ENCODE assay signal across 1 mouse cellular context in the genomic region with DNA sequence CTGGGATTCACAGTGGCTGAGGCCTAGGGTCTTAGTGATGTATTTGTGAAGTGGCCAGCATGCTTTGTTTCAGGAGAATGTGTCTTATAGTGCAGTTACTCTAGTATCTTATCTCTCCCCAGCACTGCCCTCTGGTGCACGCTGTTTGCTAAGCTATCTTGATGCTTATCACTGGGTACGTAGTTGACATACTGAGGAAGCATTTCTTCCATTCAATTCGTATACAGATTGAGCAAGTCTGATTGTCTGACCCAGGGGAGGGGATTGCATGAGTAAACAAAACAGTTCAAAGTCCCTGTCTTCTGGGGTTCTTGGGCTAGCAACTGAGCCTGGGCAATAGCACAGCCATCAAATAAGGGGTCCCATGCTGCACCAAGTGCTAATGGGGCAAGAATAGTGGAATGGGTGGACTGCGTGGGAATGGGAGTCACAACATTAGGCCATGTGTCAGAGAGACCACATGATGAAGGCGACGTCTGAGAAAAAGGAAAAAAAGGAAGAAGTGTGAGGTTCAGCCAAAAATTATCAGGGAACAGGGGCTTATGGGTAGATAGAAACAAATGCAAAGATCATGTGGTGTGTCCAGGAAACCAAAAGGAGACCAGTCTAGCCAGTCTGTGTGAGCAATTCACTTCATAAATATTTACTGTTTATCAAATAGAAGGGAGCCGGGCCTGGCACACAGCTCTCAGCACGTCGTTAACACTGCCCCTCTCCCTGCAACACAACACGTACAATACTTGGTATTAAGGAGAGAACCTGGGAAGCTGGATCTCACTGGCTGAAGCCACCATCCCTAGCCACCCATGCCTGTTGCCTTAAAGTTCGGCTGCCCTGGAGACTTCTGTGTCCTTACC.
TF ChIP-seq lines count a peak whose summit lies in the region.

No protein-coding gene starts in this region.

TF ChIP-seq in MEL, 35 proteins besides CTCF, POLR2A, EP300 and RAD21 (continued from another document):
- TF ChIP-seq CHD1 (IDR thresholded peaks at IDR 0.05; ENCODE audit: low read depth, low read length), result no peak
- TF ChIP-seq GATA1 (IDR thresholded peaks at IDR 0.05; ENCODE audit: low read depth, low read length), result peak; percentile 96
- TF ChIP-seq USF1 (IDR thresholded peaks at IDR 0.05; ENCODE audit: low read depth, low read length), result peak; percentile 84
- TF ChIP-seq MAZ (IDR thresholded peaks at IDR 0.05; ENCODE audit: low read depth, low read length), result no peak
- peak; percentile 62 for TF ChIP-seq ETS1 (IDR thresholded peaks at IDR 0.05; ENCODE audit: low read depth, low read length)
- no peak for TF ChIP-seq POLR2AphosphoS2 (IDR thresholded peaks at IDR 0.05; ENCODE audit: low read length)
- TF ChIP-seq MAX (IDR thresholded peaks at IDR 0.05; ENCODE audit: low read length), result peak; percentile 93
- TF ChIP-seq NRF1 (IDR thresholded peaks at IDR 0.05; ENCODE audit: insufficient read depth, low read depth, low read length, poor library complexity, severe bottlenecking), result no peak
- TF ChIP-seq TAL1 (IDR thresholded peaks at IDR 0.05; ENCODE audit: low read length), result peak; percentile 58
- no peak; the same call in 1 of the 2 replicates for TF ChIP-seq HCFC1 (IDR thresholded peaks at IDR 0.05; ENCODE audit: low read depth, low read length)
- TF ChIP-seq TCF12 (IDR thresholded peaks at IDR 0.05; ENCODE audit: low read depth, low read length), result peak; percentile 93
- TF ChIP-seq ZKSCAN1 (IDR thresholded peaks at IDR 0.05; ENCODE audit: low read depth, low read length), result no peak
- no peak for TF ChIP-seq E2F4 (IDR thresholded peaks at IDR 0.05; ENCODE audit: borderline replicate concordance, low read depth, low read length)
- TF ChIP-seq SIN3A (IDR thresholded peaks at IDR 0.05; ENCODE audit: low read length), result peak; percentile 43; the same call in 1 of the 2 replicates
- TF ChIP-seq MXI1 (IDR thresholded peaks at IDR 0.05; ENCODE audit: low read depth, low read length), result peak; percentile 28; the same call in 1 of the 2 replicates
- TF ChIP-seq ZMIZ1 (IDR thresholded peaks at IDR 0.05; ENCODE audit: low read depth, low read length), result no peak
- peak; percentile 49 for TF ChIP-seq MYB (IDR thresholded peaks at IDR 0.05; ENCODE audit: low read depth, low read length)
- TF ChIP-seq JUND (IDR thresholded peaks at IDR 0.05; ENCODE audit: low read depth, low read length), result no peak
- TF ChIP-seq UBTF (IDR thresholded peaks at IDR 0.05; ENCODE audit: borderline replicate concordance, insufficient read depth, low read depth, low read length), result no peak
- TF ChIP-seq CHD2 (IDR thresholded peaks at IDR 0.05; ENCODE audit: low read length), result no peak
- peak; percentile 60; the same call in 1 of the 2 replicates for TF ChIP-seq BHLHE40 (IDR thresholded peaks at IDR 0.05; ENCODE audit: borderline replicate concordance, low read depth, low read length)
- TF ChIP-seq KAT2A (conservative IDR thresholded peaks at IDR 0.05; ENCODE audit: low read depth, low read length), result no peak; the same call in 1 of the 2 replicates
- peak; percentile 58 for TF ChIP-seq ZNF384 (IDR thresholded peaks at IDR 0.05; ENCODE audit: low read depth, low read length)
- TF ChIP-seq ZC3H11A (IDR thresholded peaks at IDR 0.05; ENCODE audit: low read depth, low read length), result no peak
- TF ChIP-seq USF2 (IDR thresholded peaks at IDR 0.05; ENCODE audit: borderline replicate concordance in 1 of 2, insufficient read depth in 1 of 2, low read depth in 1 of 2, low read length in 2 of 2), result 0 out of 4 replicates have a peak, but pooled peaks of 1 of the 2 experiments have one; percentile 44
- no peak for TF ChIP-seq GABPA (IDR thresholded peaks at IDR 0.05; ENCODE audit: low read depth, low read length)
- TF ChIP-seq ELF1 (IDR thresholded peaks at IDR 0.05; ENCODE audit: low read depth, low read length), result no peak
- TF ChIP-seq TBP (IDR thresholded peaks at IDR 0.05; ENCODE audit: low read depth, low read length), result no peak
- peak; percentile 82 for TF ChIP-seq RCOR1 (IDR thresholded peaks at IDR 0.05; ENCODE audit: low read depth, low read length)
